Mouse (Mus musculus) MEL (cell line): ENCODE measurements at regions not wholly inside any gene's neighbourhood (a gene's known extent, or its start where the extent isn't known, plus 50 kb on each side); places are given as distances from the start of the nearest gene placed in this dataset.

ENCODE experiments used
- DNase-seq: peaks from one replicate; pipeline ENCODE4 v3.0.0; 2011; ENCODE audit warnings: low read depth, low spot score
- H3K27ac ChIP-seq: 2 replicates; pipeline ENCODE4 v1.5.1; 2012; ENCODE audit warnings: low read depth, mild to moderate bottlenecking, control low read depth, low read length, moderate library complexity; ENCODE audit not compliant: control insufficient read depth
- H3K27me3 ChIP-seq, 2 experiments: fragments of 150-350 bp in 1 of 2; sonication (generic) in 1 of 2; 2 replicates each; pipeline ENCODE4 v1.6.1; 2012; ENCODE audit warnings: low read length in 2 of 2, mild to moderate bottlenecking in 2 of 2, improper control_type of control experiment in 1 of 2, moderate library complexity in 1 of 2; ENCODE audit not compliant: insufficient read depth in 2 of 2, control insufficient read depth in 1 of 2
- H3K36me3 ChIP-seq, 2 experiments: 2 replicates each; pipeline ENCODE4 v1.6.1; 2012 to 2014; ENCODE audit warnings: low read length in 2 of 2, improper control_type of control experiment in 1 of 2, inconsistent platforms in 1 of 2, mild to moderate bottlenecking in 1 of 2; ENCODE audit not compliant: insufficient read depth in 2 of 2, control insufficient read depth in 1 of 2
- H3K4me1 ChIP-seq, 2 experiments: fragments of 150-350 bp in 1 of 2; sonication (generic) in 1 of 2; 2 replicates each; pipeline ENCODE4 v1.6.1; 2012; ENCODE audit warnings: low read length in 2 of 2, improper control_type of control experiment in 1 of 2, mild to moderate bottlenecking in 1 of 2; ENCODE audit not compliant: insufficient read depth in 2 of 2, control insufficient read depth in 1 of 2
- H3K4me3 ChIP-seq, 2 experiments: fragments of 150-350 bp in 1 of 2; sonication (generic) in 1 of 2; 2 replicates each; pipeline ENCODE4 v1.5.1; 2012; ENCODE audit warnings: low read depth in 2 of 2, low read length in 2 of 2, mild to moderate bottlenecking in 2 of 2, moderate library complexity in 2 of 2, control low read depth in 1 of 2, improper control_type of control experiment in 1 of 2; ENCODE audit not compliant: control insufficient read depth in 1 of 2, insufficient read depth in 1 of 2
- H3K79me2 ChIP-seq: 2 replicates; pipeline ENCODE4 v1.6.1; 2012; ENCODE audit warnings: mild to moderate bottlenecking, low read length, moderate library complexity; ENCODE audit not compliant: control insufficient read depth, poor library complexity, insufficient read depth
- H3K9ac ChIP-seq: 2 replicates; pipeline ENCODE4 v1.6.1; 2012; ENCODE audit warnings: low read depth, mild to moderate bottlenecking, control low read depth, low read length, moderate library complexity; ENCODE audit not compliant: control insufficient read depth, poor library complexity, severe bottlenecking
- H3K9me3 ChIP-seq: fragments of 150-350 bp; sonication (generic); replicated peaks from 2 replicates; pipeline ENCODE4 v1.6.1; 2012; ENCODE audit warnings: mild to moderate bottlenecking, low read length, improper control_type of control experiment, moderate library complexity; ENCODE audit not compliant: insufficient read depth
- BHLHE40 ChIP-seq: IDR thresholded peaks from 2 replicates; pipeline ENCODE4 v1.6.1; 2012; ENCODE audit warnings: low read depth, mild to moderate bottlenecking, inconsistent platforms, low read length, improper control_type of control experiment, borderline replicate concordance
- CHD1 ChIP-seq: IDR thresholded peaks from 2 replicates; pipeline ENCODE4 v1.6.1; 2012; ENCODE audit warnings: low read depth, mild to moderate bottlenecking, inconsistent platforms, low read length, improper control_type of control experiment
- ELF1 ChIP-seq: IDR thresholded peaks from 2 replicates; pipeline ENCODE4 v1.6.1; 2014; ENCODE audit warnings: low read depth, mild to moderate bottlenecking, inconsistent platforms, low read length, improper control_type of control experiment, moderate library complexity
- EP300 ChIP-seq, 2 experiments: IDR thresholded peaks; 2 replicates each; pipeline ENCODE4 v1.6.1; 2011; ENCODE audit warnings: improper control_type of control experiment in 2 of 2, low read length in 2 of 2, low read depth in 1 of 2, mild to moderate bottlenecking in 1 of 2
- GABPA ChIP-seq: IDR thresholded peaks from 2 replicates; pipeline ENCODE4 v1.6.1; 2012; ENCODE audit warnings: low read depth, mild to moderate bottlenecking, inconsistent platforms, low read length, improper control_type of control experiment, moderate library complexity
- JUND ChIP-seq: IDR thresholded peaks from 2 replicates; pipeline ENCODE4 v1.6.1; 2011; ENCODE audit warnings: low read depth, mild to moderate bottlenecking, improper control_type of control experiment, low read length
- KAT2A ChIP-seq: conservative IDR thresholded peaks from 2 replicates; pipeline ENCODE4 v1.6.1; 2012; ENCODE audit warnings: low read depth, low read length, improper control_type of control experiment, inconsistent platforms
- MAFK ChIP-seq: IDR thresholded peaks from 2 replicates; pipeline ENCODE4 v1.6.1; 2011; ENCODE audit warnings: low read depth, mild to moderate bottlenecking, low read length, improper control_type of control experiment, borderline replicate concordance
- MEF2A ChIP-seq: IDR thresholded peaks from 2 replicates; pipeline ENCODE4 v1.6.1; 2014; ENCODE audit warnings: low read depth, mild to moderate bottlenecking, inconsistent platforms, low read length, improper control_type of control experiment; ENCODE audit not compliant: poor library complexity, insufficient replicate concordance, severe bottlenecking; ENCODE audit errors: extremely low read depth
- MXI1 ChIP-seq: IDR thresholded peaks from 2 replicates; pipeline ENCODE4 v1.6.1; 2011; ENCODE audit warnings: mild to moderate bottlenecking, low read depth, low read length, improper control_type of control experiment
- NELFE ChIP-seq: IDR thresholded peaks from 2 replicates; pipeline ENCODE4 v1.6.1; 2011; ENCODE audit warnings: low read depth, low read length, improper control_type of control experiment
- POLR2A ChIP-seq, 2 experiments: IDR thresholded peaks; 2 replicates each; pipeline ENCODE4 v1.6.1; 2011 to 2012; ENCODE audit warnings: low read length in 2 of 2, mild to moderate bottlenecking in 2 of 2, control low read depth in 1 of 2, improper control_type of control experiment in 1 of 2, low read depth in 1 of 2, moderate library complexity in 1 of 2; ENCODE audit not compliant: control insufficient read depth in 1 of 2, insufficient read depth in 1 of 2, poor library complexity in 1 of 2
- POLR2AphosphoS5 ChIP-seq: IDR thresholded peaks from 2 replicates; pipeline ENCODE4 v1.6.1; 2012; ENCODE audit warnings: low read depth, borderline replicate concordance, mild to moderate bottlenecking, inconsistent platforms, low read length, moderate library complexity, mixed read lengths
- SMC3 ChIP-seq: IDR thresholded peaks from 2 replicates; pipeline ENCODE4 v1.6.1; 2011; ENCODE audit warnings: low read depth, low read length, improper control_type of control experiment
- TCF12 ChIP-seq: IDR thresholded peaks from 2 replicates; pipeline ENCODE4 v1.6.1; 2014; ENCODE audit warnings: low read depth, mild to moderate bottlenecking, inconsistent platforms, low read length, improper control_type of control experiment, moderate library complexity
- UBTF ChIP-seq: IDR thresholded peaks from 2 replicates; pipeline ENCODE4 v1.6.1; 2012; ENCODE audit warnings: low read depth, mild to moderate bottlenecking, inconsistent platforms, low read length, improper control_type of control experiment, moderate library complexity, borderline replicate concordance; ENCODE audit not compliant: insufficient read depth
- USF1 ChIP-seq: IDR thresholded peaks from 2 replicates; pipeline ENCODE4 v1.6.1; 2014; ENCODE audit warnings: low read depth, mild to moderate bottlenecking, inconsistent platforms, low read length, improper control_type of control experiment, moderate library complexity
- USF2 ChIP-seq, 2 experiments: IDR thresholded peaks; 2 replicates each; pipeline ENCODE4 v1.6.1; 2011 to 2012; ENCODE audit warnings: improper control_type of control experiment in 2 of 2, low read length in 2 of 2, borderline replicate concordance in 1 of 2, inconsistent platforms in 1 of 2, low read depth in 1 of 2, mild to moderate bottlenecking in 1 of 2; ENCODE audit not compliant: insufficient read depth in 1 of 2
- ZMIZ1 ChIP-seq: IDR thresholded peaks from 2 replicates; pipeline ENCODE4 v1.6.1; 2012; ENCODE audit warnings: low read depth, mild to moderate bottlenecking, inconsistent platforms, low read length, improper control_type of control experiment, moderate library complexity
- ZNF384 ChIP-seq: IDR thresholded peaks from 2 replicates; pipeline ENCODE4 v1.6.1; 2012; ENCODE audit warnings: low read depth, mild to moderate bottlenecking, inconsistent platforms, low read length, improper control_type of control experiment

GRCm38 (mm10) chr7:74726324-74726991, 171.9 kb upstream of the Slco3a1 start:
- Histone ChIP-seq H3K4me3 (no peak overlapping the region), H3K4me1 (no peaks in the 10 kb centered on the region), H3K27me3 (no peaks in the 10 kb centered on the region), H3K36me3 (no peaks in the 10 kb centered on the region), H3K9ac (no peak overlapping the region), H3K27ac (no peak overlapping the region), H3K79me2 (no peaks in the 10 kb centered on the region), H3K9me3 (no peaks in the 10 kb centered on the region)
- TF ChIP-seq ZMIZ1 (no peak), USF2 (IDR thresholded peaks at IDR 0.05; ENCODE audit: borderline replicate concordance in 1 of 2, insufficient read depth in 1 of 2, low read depth in 1 of 2, low read length in 2 of 2) (no peak), ZNF384 (no peak), USF1 (no peak), CHD1 (no peak), POLR2A (IDR thresholded peaks at IDR 0.05; ENCODE audit: control insufficient read depth in 1 of 2, insufficient read depth in 1 of 2, low read depth in 1 of 2, low read length in 2 of 2, poor library complexity in 1 of 2) (no peak), TCF12 (no peak), MXI1 (no peak), SMC3 (no peak), KAT2A (no peak), POLR2AphosphoS5 (no peak), ELF1 (no peak), NELFE (no peak)
- DNase-seq, result no peak

- DNase-seq, result no peak
- Histone ChIP-seq H3K36me3 (no peaks in the 10 kb centered on the region), H3K9me3 (no peaks in the 10 kb centered on the region), H3K27me3 (no peaks in the 10 kb centered on the region), H3K79me2 (no peaks in the 10 kb centered on the region), H3K9ac (no peak overlapping the region), H3K4me1 (no peaks in the 10 kb centered on the region), H3K4me3 (no peak overlapping the region), H3K27ac (no peak overlapping the region)
- no peak for TF ChIP-seq MEF2A
- no peak for TF ChIP-seq UBTF
- TF ChIP-seq USF1, result no peak
- no peak for TF ChIP-seq EP300 (IDR thresholded peaks at IDR 0.05; ENCODE audit: low read depth in 1 of 2, low read length in 2 of 2)
- TF ChIP-seq JUND, result no peak
- TF ChIP-seq MAFK, result no peak
- no peak for TF ChIP-seq ZMIZ1
- TF ChIP-seq BHLHE40, result no peak
- TF ChIP-seq ELF1, result no peak
- TF ChIP-seq GABPA, result no peak
These were observed 164.7 kb upstream of the Slco3a1 start for GRCm38 (mm10) chr7:74719321-74719720.
